Mouse (Mus musculus): Measurements from ENCODE around the gene Gm20388.

- TF ChIP-seq CTCF (IDR thresholded peaks at IDR 0.05; ENCODE audit: insufficient read depth, low read depth, low read length) (no peak), POLR2A (IDR thresholded peaks at IDR 0.05; ENCODE audit: insufficient read depth, low read depth, low read length) (no peak)
These were observed 185.8 kb downstream of the Gm20388 start for GRCm38 (mm10) chr8:120096486-120096885.

All from olfactory bulb, adult 2 months (tissue).